Mouse (Mus musculus) limb, embryonic 14.5 days (tissue): ENCODE measurements around the gene Sema5a. TPM values are rescaled to one million over a fixed set of nuclear protein-coding genes. Genes with fewer than 3 reads are reported as not detected.
A peak's percentile ranks its signal among the peaks of the same experiment; 100 is the strongest.
"Not testable (repeated sequence)": the region's sequence is repeated elsewhere in the genome, so short reads cannot be mapped to it uniquely, and the experiment has no call there.

Experiments
- ATAC-seq: fragments of 200-750 bp; cut with Nextera tagmentation; 2 replicates; pipeline ENCODE4 v1.8.0; 2017; ENCODE audit warnings: low read depth, moderate number of reproducible peaks, moderate TSS enrichment; ENCODE audit not compliant: low FRiP score
- DNase-seq: peaks from one replicate; pipeline ENCODE4 v3.0.0-alpha.2; 2015; ENCODE audit warnings: low spot score
- H3K27ac ChIP-seq: fragments of 300-500 bp; sonication (generic); replicated peaks from 2 replicates; pipeline ENCODE4 v1.5.1; 2014; ENCODE audit warnings: low read depth, mild to moderate bottlenecking, low read length, moderate library complexity, mixed read lengths
- H3K27me3 ChIP-seq: fragments of 300-500 bp; sonication (generic); 2 replicates; pipeline ENCODE4 v1.6.1; 2014; ENCODE audit warnings: low read length, mixed read lengths; ENCODE audit not compliant: control insufficient read depth, insufficient read depth
- H3K36me3 ChIP-seq: fragments of 300-500 bp; sonication (generic); 2 replicates; pipeline ENCODE4 v1.6.1; 2014; ENCODE audit warnings: mild to moderate bottlenecking, low read length, moderate library complexity, mixed read lengths; ENCODE audit not compliant: control insufficient read depth, insufficient read depth
- H3K4me1 ChIP-seq: fragments of 300-500 bp; sonication (generic); 2 replicates; pipeline ENCODE4 v1.6.1; 2014; ENCODE audit warnings: antibody characterized with exemption, low read length, mixed read lengths; ENCODE audit not compliant: control insufficient read depth, insufficient read depth
- H3K4me2 ChIP-seq: fragments of 300-500 bp; sonication (generic); replicated peaks from 2 replicates; pipeline ENCODE4 v1.6.1; 2014; ENCODE audit warnings: low read depth, mild to moderate bottlenecking, low read length, moderate library complexity; ENCODE audit not compliant: severe bottlenecking
- H3K4me3 ChIP-seq: fragments of 300-500 bp; sonication (generic); replicated peaks from 2 replicates; pipeline ENCODE4 v1.5.1; 2014; ENCODE audit warnings: low read length
- H3K9ac ChIP-seq: fragments of 300-500 bp; sonication (generic); 2 replicates; pipeline ENCODE4 v1.6.1; 2014; ENCODE audit warnings: mild to moderate bottlenecking, low read depth, low read length, moderate library complexity; ENCODE audit not compliant: severe bottlenecking
- H3K9me3 ChIP-seq: fragments of 300-500 bp; sonication (generic); 2 replicates; pipeline ENCODE4 v1.6.1; 2016; ENCODE audit warnings: low read length; ENCODE audit not compliant: control insufficient read depth
- POLR2A ChIP-seq: fragments of 200-500 bp; IDR thresholded peaks from 2 replicates; pipeline ENCODE4 v1.8.0; 2012; ENCODE audit warnings: inconsistent platforms, mild to moderate bottlenecking, moderate library complexity, borderline replicate concordance; ENCODE audit not compliant: insufficient read depth, insufficient read length; ENCODE audit errors: extremely low read depth
- WGBS: fragments of 180-500 bp; shearing (Covaris S2); extraction: QIAGEN DNeasy Blood & Tissue Kit; methylation state at CpG from one replicate; pipeline ENCODE4 v1.1.7; 2014; 5-methylcytosine and 5-hydroxymethylcytosine counted together
- polyA plus RNA-seq, 2 experiments: library from polyadenylated mRNA; depleted of rRNA in 1 of 2; stranded (reverse) in 1 of 2; unstranded in 1 of 2; fragments of >200 nt; fragmentation: Nextera tagmentation in 1 of 2; extraction: Ambion mirVana in 1 of 2; gene quantifications; 2 replicates each; pipeline versions ENCODE4 v1.2.1 to v1.2.3; 2012 to 2014

The Sema5a gene
- polyA plus RNA-seq (2012; rRNA removed), result 33.0 and 38.7 TPM in 2 replicates
- polyA plus RNA-seq (2014; fragmentation: Nextera tagmentation; extraction: Ambion mirVana), result 36.6 and 42.3 TPM in 2 replicates

DNA sequence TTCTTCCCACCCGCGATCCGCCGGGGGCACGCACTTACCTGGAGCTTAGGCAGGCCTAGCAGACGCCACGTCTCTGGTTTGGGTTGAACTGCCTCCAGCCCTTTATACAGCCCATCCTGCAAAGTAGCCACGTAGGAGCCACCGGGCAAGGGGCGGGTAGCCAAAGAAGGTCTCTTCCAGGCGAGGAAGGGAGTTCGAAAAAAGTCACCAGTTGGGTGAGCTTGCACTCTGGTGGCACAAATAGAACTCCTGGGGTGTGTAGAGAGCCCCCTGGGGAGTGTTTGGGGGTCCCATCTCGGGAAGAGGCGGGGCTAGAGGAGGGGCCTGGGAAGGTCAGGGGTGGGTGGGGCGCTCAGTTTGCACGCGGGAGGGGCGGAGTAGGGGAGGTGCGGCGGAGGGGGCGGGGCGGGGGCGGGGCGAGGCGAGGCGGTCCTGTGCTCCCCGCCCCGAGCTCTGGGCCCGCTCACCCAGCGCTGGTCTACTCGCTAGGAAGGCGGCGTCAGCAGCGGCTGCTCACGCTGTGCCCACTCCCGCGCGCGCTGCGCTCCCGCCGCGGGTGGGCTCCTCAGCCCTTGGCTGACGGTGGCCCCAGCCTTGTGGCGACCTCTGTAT, at the start of gene Sema5a:
Gene Sema5a, plus strand, starts transcription at position 467 of the 612 bp plus-strand sequence.
- under 1% methylated on average over 30 of the region's 45 CpGs for WGBS
- no peaks in the 10 kb centered on the region for H3K27me3 ChIP-seq
- peaks cover 15% of the 10 kb centered on the region for H3K36me3 ChIP-seq
- H3K4me3 ChIP-seq, result peak within 1 kb of the TSS; percentile 71
- H3K9ac ChIP-seq, result peak within 1 kb of the TSS; percentile 71
- H3K4me1 ChIP-seq, result peaks cover 10% of the 10 kb centered on the region
- DNase-seq (peak; percentile 86), ATAC-seq (peak; percentile 92)
- peak; percentile 61; the same call in 1 of the 2 replicates for TF ChIP-seq POLR2A
- no peaks in the 10 kb centered on the region for H3K9me3 ChIP-seq
- H3K27ac ChIP-seq, result peak within 1 kb of the TSS; percentile 83
- peak within 1 kb of the TSS; percentile 87 for H3K4me2 ChIP-seq

GRCm38 (mm10) chr15:32198076-32198475, 46.5 kb upstream of the Sema5a start:
- DNase-seq (no peak), ATAC-seq (no peak)
- H3K4me3 ChIP-seq, result no peak overlapping the region
- no peak for TF ChIP-seq POLR2A
- H3K4me2 ChIP-seq, result no peak overlapping the region
- H3K36me3 ChIP-seq, result no peaks in the 10 kb centered on the region
- H3K27ac ChIP-seq, result no peak overlapping the region
- H3K9ac ChIP-seq, result no peak overlapping the region
- no peaks in the 10 kb centered on the region for H3K27me3 ChIP-seq
- WGBS, result 79% methylated on average over 9 of the region's 9 CpGs
- no peaks in the 10 kb centered on the region for H3K9me3 ChIP-seq
- 0 out of 2 replicates have a peak, but pooled peaks cover 2% of the 10 kb centered on the region for H3K4me1 ChIP-seq

DNA sequence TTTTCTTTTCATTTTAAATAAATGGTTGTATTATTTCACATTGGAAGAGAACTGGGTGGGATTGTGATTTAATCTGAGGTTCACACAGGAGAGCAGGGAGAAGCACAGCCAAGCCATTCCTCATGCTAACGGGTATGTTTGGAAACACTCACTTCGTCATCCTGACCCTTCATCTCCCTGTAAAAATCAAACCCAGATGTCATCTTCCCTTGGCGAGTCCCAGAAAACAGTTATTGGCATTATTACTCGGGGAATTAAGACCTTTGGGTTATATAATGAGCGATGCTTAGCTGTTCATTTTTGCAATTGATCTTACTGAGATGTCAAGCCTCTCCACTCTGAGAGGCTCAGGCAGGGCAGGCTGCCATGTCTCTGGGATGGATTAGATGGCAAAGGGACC, 46.0 kb upstream of the Sema5a start:
- WGBS, result 29% methylated on average over 5 of the region's 5 CpGs
- no peak for TF ChIP-seq POLR2A

DNA sequence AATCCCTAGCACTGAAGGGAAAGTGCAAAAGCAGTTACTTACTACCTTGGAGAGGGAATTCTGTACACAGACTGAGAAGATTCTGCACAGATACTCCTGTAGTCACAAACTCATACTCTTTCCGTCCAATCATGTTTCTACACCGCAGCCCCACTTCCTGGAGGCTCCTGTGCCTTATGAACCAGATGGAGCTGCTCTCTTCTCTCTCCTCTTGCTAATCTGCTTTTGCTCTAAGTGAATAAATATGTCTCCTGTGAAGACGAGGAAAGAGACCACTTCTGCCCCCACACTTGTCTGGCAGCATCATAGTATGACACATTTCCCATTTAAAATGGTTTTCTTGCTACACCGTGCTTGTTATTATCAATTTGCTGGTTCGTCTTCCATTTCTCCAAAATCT, 41.4 kb upstream of the Sema5a start:
- H3K4me2 ChIP-seq, result no peak overlapping the region
- no peak overlapping the region for H3K27ac ChIP-seq
- DNase-seq, result no peak
- H3K9ac ChIP-seq, result no peak overlapping the region
- WGBS, result 74% methylated on average over 5 of the region's 5 CpGs
- H3K4me1 ChIP-seq, result 0 out of 2 replicates have a peak, but pooled peaks cover 2% of the 10 kb centered on the region
- TF ChIP-seq POLR2A, result no peak
- H3K4me3 ChIP-seq, result no peak overlapping the region
- ATAC-seq, result no peak
- H3K36me3 ChIP-seq, result no peaks in the 10 kb centered on the region
- no peaks in the 10 kb centered on the region for H3K27me3 ChIP-seq
- H3K9me3 ChIP-seq, result no peaks in the 10 kb centered on the region

More for the DNA sequence above, 46.0 kb upstream of the Sema5a start:
- DNase-seq (peak; percentile 38), ATAC-seq (no peak)
- Histone ChIP-seq H3K36me3 (no peaks in the 10 kb centered on the region), H3K4me1 (0 out of 2 replicates have a peak, but pooled peaks cover 2% of the 10 kb centered on the region), H3K27me3 (no peaks in the 10 kb centered on the region), H3K9me3 (no peaks in the 10 kb centered on the region), H3K9ac (no peak overlapping the region), H3K27ac (no peak overlapping the region), H3K4me2 (no peak overlapping the region), H3K4me3 (no peak overlapping the region)

DNA sequence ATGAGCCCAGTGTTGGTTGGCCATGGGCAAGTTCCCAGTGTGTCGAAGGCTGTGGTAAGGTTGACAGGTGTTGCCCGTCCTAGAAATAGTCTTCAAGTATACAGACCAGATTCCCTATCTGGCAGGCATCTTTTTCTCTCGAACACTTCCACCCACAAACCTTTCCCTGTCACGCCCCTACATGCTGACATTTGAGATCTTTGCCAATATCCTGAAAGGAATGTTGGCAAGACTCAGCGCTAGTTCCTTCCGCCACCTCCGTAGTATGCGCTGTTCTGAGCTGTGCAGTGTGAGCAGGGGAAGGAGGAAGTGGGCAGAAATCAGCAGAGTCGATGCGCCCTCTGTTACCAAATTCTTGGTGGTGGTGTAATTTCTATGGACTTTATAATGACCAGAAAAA, 39.7 kb upstream of the Sema5a start:
- no peak for TF ChIP-seq POLR2A
- no peak for DNase-seq
- H3K27me3 ChIP-seq, result no peaks in the 10 kb centered on the region
- ATAC-seq, result no peak
- H3K36me3 ChIP-seq, result no peaks in the 10 kb centered on the region
- no peaks in the 10 kb centered on the region for H3K4me1 ChIP-seq
- H3K27ac ChIP-seq, result no peak overlapping the region
- 82% methylated on average over 10 of the region's 10 CpGs for WGBS
- no peak overlapping the region for H3K9ac ChIP-seq
- H3K4me3 ChIP-seq, result no peak overlapping the region
- no peaks in the 10 kb centered on the region for H3K9me3 ChIP-seq
- no peak overlapping the region for H3K4me2 ChIP-seq

- H3K27ac ChIP-seq, H3K36me3 ChIP-seq, H3K4me2 ChIP-seq, H3K27me3 ChIP-seq, DNase-seq, ATAC-seq, H3K4me1 ChIP-seq, H3K9ac ChIP-seq, H3K9me3 ChIP-seq, H3K4me3 ChIP-seq: not testable (repeated sequence)
- WGBS, result 91% methylated on average over 10 of the region's 10 CpGs
Observed at GRCm38 (mm10) chr15:32214687-32215086, 29.9 kb upstream of the Sema5a start.
